Mouse (Mus musculus): ENCODE results near the gene Fam189b. TPM values are rescaled to one million over a fixed set of nuclear protein-coding genes. Genes with fewer than 3 reads are reported as not detected.

Fam189b gene
- polyA plus RNA-seq, 1 experiment from 2014 or later: 22.3 TPM

- Histone ChIP-seq H3K4me2 (replicated peaks) (peak overlapping the region; percentile 76), H3K9me3 (no peaks in the 10 kb centered on the region), H3K4me3 (peak overlapping the region; percentile 50), H3K27me3 (no peaks in the 10 kb centered on the region), H3K27ac (replicated peaks) (peak overlapping the region; percentile 90), H3K36me3 (peaks cover 2% of the 10 kb centered on the region), H3K4me1 (peaks cover 61% of the 10 kb centered on the region), H3K9ac (replicated peaks) (peak overlapping the region; percentile 54)
- ATAC-seq (replicated peaks): peak; percentile 46
- WGBS: 3% methylated on average over 4 of the region's 4 CpGs
These were observed 43.0 kb downstream of the Fam189b start for GRCm38 (mm10) chr3:89225918-89226317.

GRCm38 (mm10) chr3:89226361-89226760 lies 43.4 kb downstream of the Fam189b start:
- no peaks in the 10 kb centered on the region for H3K9me3 ChIP-seq
- H3K4me3 ChIP-seq: peak overlapping the region; percentile 50
- H3K4me1 ChIP-seq: peaks cover 61% of the 10 kb centered on the region
- WGBS: 3% methylated on average over 11 of the region's 11 CpGs
- ATAC-seq (replicated peaks): no peak
- H3K27ac ChIP-seq (replicated peaks): peak overlapping the region; percentile 90
- peak overlapping the region; percentile 54 for H3K9ac ChIP-seq (replicated peaks)
- peak overlapping the region; percentile 76 for H3K4me2 ChIP-seq (replicated peaks)
- H3K27me3 ChIP-seq: no peaks in the 10 kb centered on the region
- no peaks in the 10 kb centered on the region; the same call in 1 of the 2 replicates for H3K36me3 ChIP-seq

DNA sequence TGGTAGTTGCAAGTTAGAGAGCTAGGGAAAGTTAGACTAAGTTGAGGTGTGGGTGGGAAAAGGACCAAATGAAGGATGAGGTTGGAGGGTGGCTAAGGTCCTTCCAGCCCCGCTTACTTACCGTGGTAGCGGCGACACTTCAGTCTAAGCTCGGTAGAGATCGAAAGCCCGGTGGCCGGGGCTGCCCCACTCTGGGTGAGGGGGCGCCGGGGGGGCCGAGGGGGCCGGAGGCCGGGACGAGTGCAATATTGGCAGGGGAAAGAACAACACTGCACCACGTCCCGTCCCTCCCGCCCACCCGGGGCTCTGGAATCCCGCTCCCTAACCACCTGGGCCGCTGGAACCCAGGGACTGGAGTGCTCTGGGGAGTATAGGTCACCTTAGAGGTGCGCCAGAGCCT lies 44.0 kb downstream of the Fam189b start, which contains the start of gene Mtx1:
Mtx1 (minus strand) TSS at position 189 of the 400 bp plus-strand sequence.
- H3K4me3 ChIP-seq: peak within 1 kb of the TSS; percentile 50
- under 1% methylated on average over 21 of the region's 21 CpGs for whole genome bisulfite sequencing
- ATAC-seq (replicated peaks): no peak; the same call in 1 of the 2 replicates
- H3K36me3 ChIP-seq: no peaks in the 10 kb centered on the region
- H3K9ac ChIP-seq (replicated peaks): peak within 1 kb of the TSS; percentile 54
- peak within 1 kb of the TSS; percentile 90 for H3K27ac ChIP-seq (replicated peaks)
- peaks cover 61% of the 10 kb centered on the region for H3K4me1 ChIP-seq
- peak within 1 kb of the TSS; percentile 76 for H3K4me2 ChIP-seq (replicated peaks)
- no peaks in the 10 kb centered on the region for H3K9me3 ChIP-seq
- no peaks in the 10 kb centered on the region for H3K27me3 ChIP-seq

DNA sequence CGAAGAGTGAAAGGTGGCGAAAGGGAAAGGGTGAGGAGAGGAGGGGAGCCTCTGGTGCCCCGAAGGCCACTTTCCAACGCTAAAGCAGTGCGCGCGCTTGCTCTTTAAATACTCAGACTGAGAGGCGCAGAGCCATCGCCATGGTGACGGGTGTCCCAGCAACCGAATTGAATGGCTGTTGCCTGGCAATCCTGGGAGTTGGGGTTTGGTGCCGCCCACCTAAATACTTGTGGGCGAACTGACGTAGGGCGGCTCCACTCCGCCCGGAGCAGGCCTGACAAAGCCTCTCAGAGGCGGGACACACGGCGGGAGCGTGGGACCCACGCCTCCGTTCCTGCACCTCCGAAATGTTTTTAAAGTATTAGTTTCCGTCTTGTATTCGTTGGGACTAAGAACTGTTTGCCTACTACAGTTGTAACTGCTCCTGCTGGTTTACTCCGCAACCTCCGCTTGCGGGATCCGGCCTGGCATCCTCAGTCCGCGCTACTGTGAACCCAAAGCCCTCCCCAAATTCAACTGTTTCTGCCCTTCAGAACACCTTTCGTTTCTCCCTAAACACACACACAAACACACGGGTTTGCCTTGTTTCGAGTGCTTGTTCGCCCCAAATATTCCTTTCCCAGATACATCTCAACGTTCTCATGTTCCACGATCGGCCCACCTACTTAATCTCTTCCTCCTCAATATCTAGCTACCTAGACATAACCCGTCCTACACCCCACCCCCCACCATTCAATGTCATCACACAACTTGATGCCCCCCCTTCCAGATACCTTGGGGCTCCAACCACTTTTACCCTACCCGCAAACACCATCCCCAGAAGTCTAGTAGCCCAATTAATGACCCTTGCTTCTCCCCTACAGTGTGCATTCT lies 44.6 kb downstream of the Fam189b start:
- Histone ChIP-seq H3K4me2 (replicated peaks) (peak overlapping the region; percentile 76), H3K27me3 (no peaks in the 10 kb centered on the region), H3K4me1 (peaks cover 61% of the 10 kb centered on the region), H3K36me3 (no peaks in the 10 kb centered on the region), H3K27ac (replicated peaks) (peak overlapping the region; percentile 90), H3K9me3 (no peaks in the 10 kb centered on the region), H3K9ac (replicated peaks) (peak overlapping the region; percentile 54), H3K4me3 (peak overlapping the region; percentile 50)
- WGBS: 1% methylated on average over 41 of the region's 41 CpGs
- ATAC-seq (replicated peaks): peak; percentile 83

DNA sequence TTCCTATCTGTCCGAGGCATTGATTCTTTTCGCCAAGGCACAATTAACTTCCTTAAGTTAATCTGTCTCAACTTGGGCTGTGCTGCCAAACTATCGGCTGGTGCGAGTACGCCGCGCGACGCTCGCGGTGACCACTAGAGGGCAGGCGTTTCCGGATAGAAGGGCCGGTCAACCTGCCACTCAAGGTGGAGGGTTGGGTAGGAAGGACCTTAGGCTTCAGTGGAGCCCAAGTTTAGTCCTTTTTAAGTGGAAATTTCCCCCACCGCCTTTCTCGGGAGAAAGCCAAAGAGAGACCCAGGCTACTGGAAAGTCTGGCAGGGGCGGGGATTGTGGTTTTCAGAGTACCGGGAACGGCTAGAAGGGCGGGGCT lies 45.2 kb downstream of the Fam189b start:
- Histone ChIP-seq H3K4me1 (peaks cover 57% of the 10 kb centered on the region), H3K27ac (replicated peaks) (peak overlapping the region; percentile 90), H3K9ac (replicated peaks) (peak overlapping the region; percentile 54), H3K4me3 (peak overlapping the region; percentile 50), H3K4me2 (replicated peaks) (peak overlapping the region; percentile 76), H3K27me3 (no peaks in the 10 kb centered on the region), H3K9me3 (no peaks in the 10 kb centered on the region), H3K36me3 (0 out of 2 replicates have a peak, but pooled peaks cover 6% of the 10 kb centered on the region)
- WGBS: under 1% methylated on average over 20 of the region's 20 CpGs
- peak; percentile 27 for ATAC-seq (replicated peaks)

GRCm38 (mm10) chr3:89228836-89229235 lies 45.9 kb downstream of the Fam189b start, which contains the start of gene Muc1:
Gene Muc1 (plus strand): TSS chr3:89229057.
- H3K4me3 ChIP-seq: peak within 1 kb of the TSS; percentile 50
- no peak for ATAC-seq (replicated peaks)
- H3K9me3 ChIP-seq: no peaks in the 10 kb centered on the region
- WGBS: 39% methylated on average over 10 of the region's 10 CpGs
- H3K27ac ChIP-seq (replicated peaks): peak within 1 kb of the TSS; percentile 90
- H3K27me3 ChIP-seq: no peaks in the 10 kb centered on the region
- H3K9ac ChIP-seq (replicated peaks): peak within 1 kb of the TSS; percentile 54
- H3K4me1 ChIP-seq: peaks cover 50% of the 10 kb centered on the region
- H3K36me3 ChIP-seq: peaks cover 11% of the 10 kb centered on the region
- peak within 1 kb of the TSS; percentile 76 for H3K4me2 ChIP-seq (replicated peaks)

DNA sequence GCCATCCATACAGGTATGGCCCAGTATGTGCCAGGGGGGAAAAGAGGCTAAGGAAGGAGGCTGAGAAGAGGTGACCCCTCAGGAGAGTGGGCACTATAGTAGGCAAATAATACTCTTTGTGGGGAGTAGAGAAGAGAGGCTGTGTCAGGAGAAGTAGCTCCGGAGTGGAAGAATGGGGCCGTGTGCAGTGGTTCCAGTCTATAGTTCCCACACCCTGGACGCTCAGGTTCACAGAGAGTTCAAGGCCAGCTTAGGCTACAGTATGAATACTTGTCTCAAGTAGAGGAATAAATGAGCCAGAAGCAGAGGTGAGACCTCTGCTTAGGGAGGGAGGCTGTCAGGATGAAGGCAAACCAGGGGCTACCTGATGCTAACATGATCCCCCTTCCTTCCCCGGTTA lies 46.3 kb downstream of the Fam189b start:
- Histone ChIP-seq H3K27ac (replicated peaks) (no peak overlapping the region), H3K4me2 (replicated peaks) (no peak overlapping the region), H3K36me3 (peaks cover 15% of the 10 kb centered on the region), H3K9me3 (no peaks in the 10 kb centered on the region), H3K27me3 (no peaks in the 10 kb centered on the region), H3K9ac (replicated peaks) (no peak overlapping the region), H3K4me1 (peaks cover 46% of the 10 kb centered on the region), H3K4me3 (no peak overlapping the region)
- 56% methylated on average over 4 of the region's 4 CpGs for WGBS
- no peak for ATAC-seq (replicated peaks)

GRCm38 (mm10) chr3:89230561-89230960 lies 47.6 kb downstream of the Fam189b start:
- peaks cover 33% of the 10 kb centered on the region for H3K4me1 ChIP-seq
- 94% methylated on average over 2 of the region's 2 CpGs for WGBS

DNA sequence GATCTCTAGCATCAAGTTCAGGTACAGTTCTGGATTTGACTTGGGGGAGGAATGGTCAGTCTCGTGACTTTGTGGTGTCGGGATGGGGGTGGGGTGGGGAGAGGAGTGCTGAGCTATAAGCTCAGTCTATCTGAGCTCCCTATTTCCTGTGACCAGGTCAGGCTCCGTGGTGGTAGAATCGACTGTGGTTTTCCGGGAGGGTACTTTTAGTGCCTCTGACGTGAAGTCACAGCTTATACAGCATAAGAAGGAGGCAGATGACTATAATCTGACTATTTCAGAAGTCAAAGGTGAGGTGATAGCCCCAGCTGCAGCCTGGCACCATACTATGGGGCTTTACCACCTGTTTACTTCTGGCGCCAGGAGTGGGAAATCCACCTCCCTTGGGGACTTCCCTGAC lies 48.4 kb downstream of the Fam189b start:
- no peak overlapping the region for H3K4me2 ChIP-seq (replicated peaks)
- no peak overlapping the region for H3K4me3 ChIP-seq
- H3K9me3 ChIP-seq: no peaks in the 10 kb centered on the region
- no peak for ATAC-seq (replicated peaks)
- no peak overlapping the region for H3K27ac ChIP-seq (replicated peaks)
- 83% methylated on average over 7 of the region's 7 CpGs for WGBS
- H3K4me1 ChIP-seq: peaks cover 25% of the 10 kb centered on the region
- peaks cover 35% of the 10 kb centered on the region for H3K36me3 ChIP-seq
- H3K9ac ChIP-seq (replicated peaks): no peak overlapping the region
- H3K27me3 ChIP-seq: no peaks in the 10 kb centered on the region

More at GRCm38 (mm10) chr3:89230561-89230960, 47.6 kb downstream of the Fam189b start:
- H3K36me3 ChIP-seq: peaks cover 27% of the 10 kb centered on the region
- H3K4me2 ChIP-seq (replicated peaks): no peak overlapping the region
- no peak overlapping the region for H3K27ac ChIP-seq (replicated peaks)
- ATAC-seq (replicated peaks): no peak
- no peak overlapping the region for H3K9ac ChIP-seq (replicated peaks)
- H3K27me3 ChIP-seq: no peaks in the 10 kb centered on the region
- H3K4me3 ChIP-seq: no peak overlapping the region
- H3K9me3 ChIP-seq: no peaks in the 10 kb centered on the region

GRCm38 (mm10) chr3:89231772-89232275 lies 48.9 kb downstream of the Fam189b start:
- Histone ChIP-seq H3K4me1 (peaks cover 20% of the 10 kb centered on the region), H3K4me2 (replicated peaks) (no peak overlapping the region)

DNA sequence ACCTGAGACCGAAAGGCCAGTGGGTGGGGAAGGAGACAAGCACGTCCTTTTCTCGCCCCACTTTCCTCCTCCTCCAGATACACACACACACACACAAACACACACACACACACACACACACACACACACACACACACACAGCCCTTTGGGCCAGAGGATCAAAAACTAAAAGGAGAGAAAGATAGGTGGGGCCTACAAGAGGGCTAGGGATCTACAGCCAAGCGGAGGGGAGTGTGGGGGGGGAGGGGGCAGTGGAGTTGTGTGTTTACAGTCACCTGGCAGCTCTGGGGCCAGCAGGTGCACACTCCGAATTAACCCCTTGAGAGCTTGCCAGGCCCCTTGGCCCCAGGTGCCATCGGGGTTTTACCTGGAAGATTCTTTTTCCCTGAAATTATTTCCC lies 49.7 kb downstream of the Fam189b start:
- H3K4me2 ChIP-seq (replicated peaks): no peak overlapping the region
- no peak overlapping the region for H3K27ac ChIP-seq (replicated peaks)
- no peak overlapping the region for H3K4me3 ChIP-seq
- ATAC-seq (replicated peaks): no peak
- peaks cover 47% of the 10 kb centered on the region for H3K36me3 ChIP-seq
- WGBS: 80% methylated on average over 6 of the region's 6 CpGs
- H3K9ac ChIP-seq (replicated peaks): no peak overlapping the region
- H3K27me3 ChIP-seq: no peaks in the 10 kb centered on the region
- peaks cover 14% of the 10 kb centered on the region for H3K4me1 ChIP-seq
- H3K9me3 ChIP-seq: no peaks in the 10 kb centered on the region

More at GRCm38 (mm10) chr3:89231772-89232275, 48.9 kb downstream of the Fam189b start:
- Histone ChIP-seq H3K9me3 (no peaks in the 10 kb centered on the region), H3K36me3 (peaks cover 40% of the 10 kb centered on the region), H3K9ac (replicated peaks) (no peak overlapping the region), H3K4me3 (no peak overlapping the region), H3K27me3 (no peaks in the 10 kb centered on the region), H3K27ac (replicated peaks) (no peak overlapping the region)
- no peak for ATAC-seq (replicated peaks)
- 77% methylated on average over 16 of the region's 16 CpGs for WGBS

- Histone ChIP-seq H3K9ac (replicated peaks) (no peak overlapping the region), H3K9me3 (no peaks in the 10 kb centered on the region), H3K27me3 (no peaks in the 10 kb centered on the region), H3K4me3 (no peak overlapping the region), H3K27ac (replicated peaks) (no peak overlapping the region), H3K4me1 (peaks cover 4% of the 10 kb centered on the region), H3K4me2 (replicated peaks) (no peak overlapping the region), H3K36me3 (peaks cover 57% of the 10 kb centered on the region)
- WGBS: 76% methylated on average over 14 of the region's 14 CpGs
- ATAC-seq (replicated peaks): 0 out of 2 replicates have a peak, but pooled peaks have one; percentile 15
These were observed 50.7 kb downstream of the Fam189b start for GRCm38 (mm10) chr3:89233562-89234110.
